Mouse (Mus musculus): ENCODE measurements at regions not wholly inside any gene's neighbourhood (a gene's known extent, or its start where the extent isn't known, plus 50 kb on each side); places are given as distances from the start of the nearest gene placed in this dataset.
A peak's percentile ranks its signal among the peaks of the same experiment; 100 is the strongest.

- no peak for DNase-seq
- intact Hi-C loops (cut with DNase I) = no loop called here
- TF ChIP-seq POLR2A (IDR thresholded peaks at IDR 0.05; ENCODE audit: insufficient read depth, low read depth, low read length) (no peak), CTCF (IDR thresholded peaks at IDR 0.05) (no peak), EP300 (IDR thresholded peaks at IDR 0.05; ENCODE audit: insufficient read depth, low read depth, low read length) (no peak)
- Histone ChIP-seq H3K27ac (no peak overlapping the region), H3K27me3 (ENCODE audit: control insufficient read depth, insufficient read depth, low read length) (no peaks in the 10 kb centered on the region), H3K4me1 (ENCODE audit: control insufficient read depth, insufficient read depth, low read length) (no peaks in the 10 kb centered on the region; the same call in 1 of the 2 replicates), H3K36me3 (ENCODE audit: control insufficient read depth, insufficient read depth, low read length) (no peaks in the 10 kb centered on the region), H3K79me2 (replicated peaks; ENCODE audit: control insufficient read depth, insufficient read depth, low read length) (no peaks in the 10 kb centered on the region), H3K9ac (ENCODE audit: low read depth, low read length) (no peak overlapping the region), H3K4me3 (no peak overlapping the region)
- WGBS = 70% methylated on average over 3 of the region's 3 CpGs
Measured at GRCm38 (mm10) chr4:52099187-52099586, 339.9 kb upstream of the Smc2 start.

DNA sequence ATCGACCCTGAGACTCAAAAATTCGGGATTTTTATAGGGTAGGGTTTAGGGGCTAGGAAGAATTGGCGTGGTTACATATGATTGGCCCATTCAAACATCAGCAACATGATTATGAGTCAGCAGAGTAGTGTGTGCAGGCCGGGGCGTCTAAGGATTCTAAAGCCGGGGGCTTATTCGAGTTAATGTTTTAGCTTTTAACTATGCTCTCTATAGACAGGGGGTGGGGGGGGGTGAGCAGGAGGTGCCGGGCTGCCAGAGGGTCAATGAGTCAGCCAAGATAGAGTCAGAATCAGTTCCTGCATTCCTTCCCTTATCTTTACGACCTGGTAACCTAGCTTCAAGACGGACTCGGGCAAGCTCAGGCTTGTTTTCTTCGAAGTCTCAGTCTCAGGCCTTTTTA lies 333.2 kb upstream of the Smc2 start:
- DNase-seq = no peak
- intact Hi-C loops (cut with DNase I) = no loop called here
- H3K79me2 ChIP-seq (replicated peaks; ENCODE audit: control insufficient read depth, insufficient read depth, low read length) = no peaks in the 10 kb centered on the region
- H3K27ac ChIP-seq = no peak overlapping the region
- H3K4me1 ChIP-seq (ENCODE audit: control insufficient read depth, insufficient read depth, low read length) = no peaks in the 10 kb centered on the region
- no peak overlapping the region for H3K9ac ChIP-seq (ENCODE audit: low read depth, low read length)
- H3K27me3 ChIP-seq (ENCODE audit: control insufficient read depth, insufficient read depth, low read length) = no peaks in the 10 kb centered on the region
- H3K4me3 ChIP-seq = no peak overlapping the region
- TF ChIP-seq POLR2A (IDR thresholded peaks at IDR 0.05; ENCODE audit: insufficient read depth, low read depth, low read length) (no peak), EP300 (IDR thresholded peaks at IDR 0.05; ENCODE audit: insufficient read depth, low read depth, low read length) (no peak), CTCF (IDR thresholded peaks at IDR 0.05) (no peak)
- 42% methylated on average over 12 of the region's 12 CpGs for WGBS
- H3K36me3 ChIP-seq (ENCODE audit: control insufficient read depth, insufficient read depth, low read length) = no peaks in the 10 kb centered on the region

DNA sequence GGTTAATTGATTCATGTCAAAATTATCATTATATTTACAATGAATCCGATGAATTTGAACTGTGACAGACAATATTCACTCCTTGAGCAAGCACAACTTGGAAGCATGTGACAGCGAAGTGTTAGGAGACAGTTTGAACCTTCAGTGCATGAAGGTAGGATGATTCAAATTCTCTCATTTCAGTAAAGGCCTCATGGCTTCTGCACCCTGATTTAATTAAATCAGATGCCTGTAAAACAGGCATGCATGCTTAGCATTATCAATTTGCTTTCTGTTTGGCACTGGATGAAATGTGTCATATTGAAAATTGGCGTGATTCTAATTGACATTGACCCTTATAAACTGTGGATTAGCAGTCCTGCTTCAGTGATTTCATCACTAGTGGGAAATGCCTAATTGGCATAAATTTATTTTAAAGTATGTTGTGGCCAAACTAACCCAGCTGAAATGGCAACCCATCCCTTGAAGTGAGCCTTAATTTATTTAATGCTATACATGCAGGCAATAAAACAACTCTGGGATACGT lies 321.2 kb upstream of the Smc2 start:
- WGBS = 78% methylated on average over 4 of the region's 4 CpGs
- Histone ChIP-seq H3K9ac (ENCODE audit: low read depth, low read length) (no peak overlapping the region), H3K27me3 (ENCODE audit: control insufficient read depth, insufficient read depth, low read length) (no peaks in the 10 kb centered on the region), H3K79me2 (replicated peaks; ENCODE audit: control insufficient read depth, insufficient read depth, low read length) (no peaks in the 10 kb centered on the region), H3K27ac (no peak overlapping the region), H3K4me1 (ENCODE audit: control insufficient read depth, insufficient read depth, low read length) (no peaks in the 10 kb centered on the region), H3K4me3 (no peak overlapping the region), H3K36me3 (ENCODE audit: control insufficient read depth, insufficient read depth, low read length) (no peaks in the 10 kb centered on the region)
- no peak for DNase-seq
- TF ChIP-seq POLR2A (IDR thresholded peaks at IDR 0.05; ENCODE audit: insufficient read depth, low read depth, low read length) (no peak), EP300 (IDR thresholded peaks at IDR 0.05; ENCODE audit: insufficient read depth, low read depth, low read length) (no peak), CTCF (IDR thresholded peaks at IDR 0.05) (no peak)
- intact Hi-C loops (cut with DNase I) = no loop called here

DNA sequence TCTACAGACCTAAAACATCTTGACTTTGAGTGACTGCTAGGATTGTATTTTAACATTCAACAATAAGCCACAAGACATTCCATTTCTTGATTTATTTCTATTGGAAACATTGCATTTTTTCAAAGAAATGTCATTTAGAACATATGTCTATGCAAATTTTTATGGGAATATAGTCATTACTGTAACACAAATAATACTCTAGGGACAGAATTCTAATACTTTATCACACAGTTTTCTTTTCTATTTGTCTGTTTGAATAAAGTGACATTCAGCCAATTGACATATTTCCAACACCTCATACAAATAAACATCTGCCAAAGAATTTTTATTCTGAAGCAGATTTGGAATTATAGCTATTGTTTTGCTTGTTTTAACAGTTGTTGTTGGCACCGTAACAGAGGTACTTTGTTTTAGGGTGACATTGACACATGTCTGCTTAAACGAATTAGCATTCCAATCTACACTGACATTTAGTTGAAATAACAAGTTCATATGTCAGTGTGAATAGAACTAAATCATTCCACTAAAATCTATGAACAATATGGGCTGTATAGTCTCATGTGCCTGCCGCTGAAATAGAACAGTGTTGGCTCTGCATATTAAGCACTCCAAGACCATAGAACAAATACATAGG lies 320.5 kb upstream of the Smc2 start:
- Histone ChIP-seq H3K79me2 (replicated peaks; ENCODE audit: control insufficient read depth, insufficient read depth, low read length) (no peaks in the 10 kb centered on the region), H3K27me3 (ENCODE audit: control insufficient read depth, insufficient read depth, low read length) (no peaks in the 10 kb centered on the region), H3K36me3 (ENCODE audit: control insufficient read depth, insufficient read depth, low read length) (no peaks in the 10 kb centered on the region), H3K9ac (ENCODE audit: low read depth, low read length) (no peak overlapping the region), H3K27ac (no peak overlapping the region), H3K4me1 (ENCODE audit: control insufficient read depth, insufficient read depth, low read length) (no peaks in the 10 kb centered on the region), H3K4me3 (no peak overlapping the region)
- TF ChIP-seq EP300 (IDR thresholded peaks at IDR 0.05; ENCODE audit: insufficient read depth, low read depth, low read length) (no peak), POLR2A (IDR thresholded peaks at IDR 0.05; ENCODE audit: insufficient read depth, low read depth, low read length) (no peak), CTCF (IDR thresholded peaks at IDR 0.05) (no peak)
- DNase-seq = no peak
- intact Hi-C loops (cut with DNase I) = no loop called here
- WGBS = 63% methylated on average over 3 of the region's 3 CpGs

DNA sequence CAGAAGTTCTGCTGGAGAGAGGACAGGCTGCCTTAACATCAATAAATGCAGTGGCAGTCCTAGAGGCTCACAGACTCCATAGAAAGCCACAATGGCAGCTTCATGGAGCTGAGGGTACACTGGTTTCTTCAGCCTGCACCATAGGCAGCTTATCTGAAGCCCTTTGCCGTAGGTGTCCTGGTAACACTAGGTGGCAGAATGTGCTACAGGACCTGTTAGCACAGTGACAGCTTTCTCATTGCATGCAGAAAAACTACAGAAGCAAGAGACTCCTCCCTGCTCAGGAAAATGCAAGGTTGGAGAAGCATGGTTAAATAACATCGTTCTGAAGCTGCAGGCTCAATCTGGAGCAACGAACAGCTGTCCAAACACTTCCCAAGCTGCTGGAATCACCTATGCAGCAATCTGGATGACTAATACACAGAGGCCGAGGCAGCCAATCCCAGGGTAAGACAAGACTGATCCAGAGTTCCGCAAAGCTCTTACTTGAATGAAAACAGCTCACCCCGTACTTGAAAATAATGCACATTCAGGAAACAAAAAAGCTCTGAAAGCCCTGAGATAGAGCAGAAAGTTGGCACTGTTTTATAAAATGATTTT lies 286.4 kb upstream of the Smc2 start:
- Histone ChIP-seq H3K4me1 (ENCODE audit: control insufficient read depth, insufficient read depth, low read length) (no peaks in the 10 kb centered on the region), H3K9ac (ENCODE audit: low read depth, low read length) (no peak overlapping the region), H3K36me3 (ENCODE audit: control insufficient read depth, insufficient read depth, low read length) (no peaks in the 10 kb centered on the region), H3K27ac (no peak overlapping the region), H3K27me3 (ENCODE audit: control insufficient read depth, insufficient read depth, low read length) (no peaks in the 10 kb centered on the region), H3K79me2 (replicated peaks; ENCODE audit: control insufficient read depth, insufficient read depth, low read length) (no peaks in the 10 kb centered on the region), H3K4me3 (no peak overlapping the region)
- no peak for DNase-seq
- TF ChIP-seq CTCF (IDR thresholded peaks at IDR 0.05) = peak; percentile 40
- TF ChIP-seq EP300 (IDR thresholded peaks at IDR 0.05; ENCODE audit: insufficient read depth, low read depth, low read length) = no peak
- whole genome bisulfite sequencing = 55% methylated on average over 6 of the region's 6 CpGs
- intact Hi-C loops (cut with DNase I) = loop anchor here (1.0 kb wide), 1 partner anchor 574 kb away; no protein-coding TSS in a partner anchor

DNA sequence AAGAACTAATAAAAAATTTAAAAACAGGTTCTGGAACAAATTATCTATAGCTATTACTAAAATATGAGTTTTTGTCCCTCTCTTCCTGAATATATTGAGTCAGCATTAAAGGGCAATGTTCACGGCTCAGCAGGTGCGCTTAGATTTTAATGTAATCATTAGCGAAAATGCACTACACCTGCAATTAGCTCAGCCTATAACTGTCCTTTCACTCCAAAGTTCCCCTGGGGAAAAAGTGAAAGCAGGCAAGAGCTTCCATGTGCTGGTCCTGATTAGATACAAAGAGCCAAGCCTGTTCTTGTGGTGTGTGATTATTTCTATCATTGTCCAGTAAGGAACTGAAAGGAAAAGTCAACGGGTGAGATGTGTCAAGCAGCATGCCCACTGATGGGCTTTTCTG lies 262.8 kb upstream of the Smc2 start:
- intact Hi-C loops (cut with DNase I) = no loop called here
- Histone ChIP-seq H3K36me3 (ENCODE audit: control insufficient read depth, insufficient read depth, low read length) (no peaks in the 10 kb centered on the region), H3K27ac (no peak overlapping the region), H3K4me3 (no peak overlapping the region), H3K79me2 (replicated peaks; ENCODE audit: control insufficient read depth, insufficient read depth, low read length) (no peaks in the 10 kb centered on the region), H3K9ac (ENCODE audit: low read depth, low read length) (no peak overlapping the region), H3K4me1 (ENCODE audit: control insufficient read depth, insufficient read depth, low read length) (no peaks in the 10 kb centered on the region), H3K27me3 (ENCODE audit: control insufficient read depth, insufficient read depth, low read length) (no peaks in the 10 kb centered on the region)
- no peak for DNase-seq
- 80% methylated on average over 4 of the region's 4 CpGs for WGBS
- no peak for TF ChIP-seq CTCF (IDR thresholded peaks at IDR 0.05)
- TF ChIP-seq POLR2A (IDR thresholded peaks at IDR 0.05; ENCODE audit: insufficient read depth, low read depth, low read length) = no peak
- no peak for TF ChIP-seq EP300 (IDR thresholded peaks at IDR 0.05; ENCODE audit: insufficient read depth, low read depth, low read length)

Measured in heart, adult 2 months (tissue).